14 mouse cellular contexts compared by ENCODE assay signal in the genomic region with DNA sequence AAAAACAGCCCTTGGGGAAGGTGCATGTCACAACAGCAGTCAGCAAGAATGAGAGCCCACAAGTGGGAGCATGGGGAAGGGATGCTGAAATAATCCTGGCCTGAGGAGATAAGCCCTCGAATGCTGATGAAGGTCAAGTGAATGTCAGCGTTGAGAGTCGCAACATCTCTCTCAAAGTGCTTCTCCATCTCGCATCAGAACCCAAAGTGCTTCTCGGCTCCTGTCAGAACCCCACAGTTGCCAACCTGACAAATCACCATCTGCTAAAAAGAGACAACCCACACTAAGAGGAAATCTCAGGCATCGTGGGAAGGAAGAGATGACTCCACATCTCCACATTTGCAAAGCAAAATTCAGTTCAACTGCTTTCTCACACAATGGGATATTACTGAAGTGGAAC.
DNase-seq lines count a peak whose midpoint lies in the region; ATAC-seq lines count a peak whose summit lies in the region.
"Had no signal": no experiment of that assay in that cellular context is flagged by ENCODE, and none has a peak within 500 bp of the region (broad histone marks: within the 10 kb centered on the region; RNA-seq: fewer than 3 reads in every experiment).

No protein-coding gene starts in this region.

- DNase-seq in left cerebral cortex, adult 11 months (ENCODE audit: low spot score): peak; percentile 49
- DNase-seq in left cerebral cortex, postnatal 4 days: no peak
- DNase-seq in frontal cortex, postnatal 14 days (ENCODE audit: low spot score in 2 of 2): peak; percentile 12 to 22
- DNase-seq in left cerebral cortex, adult 9 months (ENCODE audit: low spot score in 2 of 2): peak; percentile 62 to 67
- DNase-seq in telencephalon, adult 2 months (ENCODE audit: low read depth, low spot score): peak; percentile 77
- no peak for DNase-seq in gastrocnemius, postnatal 4 days (ENCODE audit: low spot score in 2 of 2)
- DNase-seq: adrenal gland, postnatal 36 days; B cell, adult 2 months; cerebellum, adult 9-10 months; heart, adult 18-20 months; kidney, adult 9 months; kidney, postnatal 36 days had no signal

- no peak for ATAC-seq in cerebellum, adult (ENCODE audit: insufficient number of reproducible peaks, low FRiP score, low TSS enrichment)
- ATAC-seq: lung, postnatal 0 days had no signal

- intact Hi-C loops in left cerebral cortex, postnatal 4 days (cut with DNase I): no loop called here

Comparison
In these comparisons a context has a peak if more than half of its experiments do, and no peak if none do; other contexts are left out.
1. DNase-seq: peak in left cerebral cortex, adult 11 months (single experiment), frontal cortex, postnatal 14 days (2 of 2), left cerebral cortex, adult 9 months (2 of 2) and telencephalon, adult 2 months (single experiment); none in left cerebral cortex, postnatal 4 days (single experiment) and gastrocnemius, postnatal 4 days (0 of 2).